Mouse (Mus musculus) lung, adult 18-20 months (tissue): Measurements from ENCODE around the gene Tcf7.

Experiments
- DNase-seq, 2 experiments: peaks; one replicate each; pipeline ENCODE4 v3.0.0; 2022; ENCODE audit warnings: mixed read lengths in 2 of 2

Tcf7 gene

DNA sequence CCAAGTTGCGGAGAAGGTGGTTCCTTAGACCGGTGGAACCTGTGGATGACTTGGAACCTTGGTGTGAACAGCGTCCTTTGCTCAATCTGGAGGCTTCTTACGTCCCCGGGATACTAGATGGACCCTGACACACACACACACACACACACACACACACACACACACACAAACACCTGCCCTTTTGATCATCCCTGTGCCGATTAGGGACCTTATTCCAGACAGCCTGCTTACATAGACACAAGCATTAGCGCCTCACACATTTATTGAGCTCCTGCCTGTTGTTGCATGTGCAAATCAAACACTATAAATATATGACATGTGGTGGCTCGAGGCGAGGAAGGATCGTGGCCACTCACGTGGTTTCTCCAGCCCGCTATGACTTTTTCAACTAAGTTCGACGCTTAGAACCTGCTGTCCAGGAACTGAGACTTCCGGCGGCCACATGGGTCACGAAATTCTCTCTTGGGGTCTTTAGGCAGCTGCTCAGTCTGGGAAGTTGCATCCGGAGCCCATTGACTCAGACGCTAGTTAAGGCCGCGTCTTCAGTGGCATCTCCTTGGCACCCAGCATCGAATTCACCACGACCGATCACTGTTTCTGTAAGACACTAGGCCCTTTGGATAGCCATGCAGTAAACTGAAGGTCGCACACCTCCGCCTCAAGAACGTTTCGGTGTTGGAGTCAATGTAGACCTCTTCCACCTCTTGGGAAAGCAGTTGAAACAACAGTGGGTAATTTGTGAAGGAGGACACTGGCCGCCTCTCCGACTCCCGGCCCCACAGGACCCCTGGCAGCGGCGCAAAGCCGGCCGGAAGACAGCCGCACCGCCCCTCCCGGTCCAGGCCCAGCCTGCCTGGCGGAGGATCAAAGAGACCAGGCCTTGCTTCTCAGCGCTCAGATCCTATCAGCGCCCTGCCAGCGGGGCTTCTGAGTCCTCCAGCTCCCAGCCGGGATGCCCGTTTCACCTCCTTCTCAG, 1.1 kb upstream of the Tcf7 start:
- peak; percentile 73 to 87 for DNase-seq

GRCm38 (mm10) chr11:52282420-52282773, 417 bp downstream of the Tcf7 start:
- no peak for DNase-seq

DNA sequence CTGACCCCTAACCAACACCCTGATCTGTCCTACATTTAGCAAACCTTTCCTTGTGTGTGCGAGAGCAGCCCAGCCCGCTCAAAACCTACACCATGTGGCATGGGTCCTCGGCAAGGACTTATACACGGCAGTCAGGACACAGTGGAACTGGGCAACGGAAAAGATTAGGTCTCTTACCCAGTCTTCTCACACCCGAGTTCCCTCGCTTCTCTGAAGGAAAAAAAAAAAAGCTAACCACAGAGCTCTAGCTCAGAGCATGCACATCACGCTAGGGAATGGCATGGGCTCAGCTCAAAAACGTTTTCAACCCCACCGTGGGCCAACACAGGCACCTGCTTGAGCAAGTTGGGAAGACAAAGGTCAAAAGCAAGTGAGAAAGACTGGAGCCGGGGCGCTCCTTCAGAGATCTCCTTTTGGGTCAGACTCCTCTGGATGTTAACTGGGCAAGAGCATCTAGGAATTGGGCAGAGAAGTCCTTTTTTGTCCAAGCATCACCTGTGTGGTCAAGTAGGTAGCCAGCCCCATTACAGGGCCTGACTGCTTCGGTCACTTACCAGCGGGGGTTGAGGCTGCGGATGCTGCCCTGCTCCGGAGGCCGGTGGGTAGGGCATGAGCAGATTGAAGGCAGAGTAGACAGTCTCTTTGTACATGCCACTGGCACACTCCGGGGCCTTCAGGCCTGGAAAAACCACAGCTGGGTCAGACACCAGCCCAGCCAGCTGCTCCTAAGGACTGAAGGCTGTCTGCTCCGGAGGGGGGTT, 1.1 kb downstream of the Tcf7 start:
- no peak for DNase-seq

- no peak for DNase-seq
Observed at GRCm38 (mm10) chr11:52280566-52281455, 2.0 kb downstream of the Tcf7 start.

DNA sequence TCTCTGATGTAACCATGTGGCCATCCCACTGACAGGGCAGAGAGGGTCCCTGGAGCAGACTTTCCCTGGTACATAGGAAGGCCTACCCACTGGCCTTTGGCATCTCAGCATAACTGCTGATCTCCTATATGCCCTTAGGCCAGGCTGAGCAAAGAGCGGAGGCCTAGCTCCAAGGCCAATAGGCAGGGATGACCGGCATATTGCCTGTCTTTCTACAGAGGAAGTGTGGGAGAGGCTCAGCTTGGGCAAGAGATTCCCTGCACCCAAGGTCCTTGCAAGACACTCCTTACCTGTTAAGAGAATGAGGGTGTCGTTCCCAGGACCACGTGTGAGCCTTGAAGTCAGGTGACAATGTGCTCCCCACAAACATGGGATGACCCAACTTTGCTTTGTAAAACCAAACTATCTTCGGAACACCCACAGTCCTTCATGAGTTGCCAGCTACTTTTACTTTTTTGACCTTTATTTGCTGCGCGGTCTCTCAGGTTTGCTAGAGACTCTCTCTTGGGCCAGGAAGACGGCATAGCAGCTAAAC, 3.1 kb downstream of the Tcf7 start:
- no peak for DNase-seq

DNA sequence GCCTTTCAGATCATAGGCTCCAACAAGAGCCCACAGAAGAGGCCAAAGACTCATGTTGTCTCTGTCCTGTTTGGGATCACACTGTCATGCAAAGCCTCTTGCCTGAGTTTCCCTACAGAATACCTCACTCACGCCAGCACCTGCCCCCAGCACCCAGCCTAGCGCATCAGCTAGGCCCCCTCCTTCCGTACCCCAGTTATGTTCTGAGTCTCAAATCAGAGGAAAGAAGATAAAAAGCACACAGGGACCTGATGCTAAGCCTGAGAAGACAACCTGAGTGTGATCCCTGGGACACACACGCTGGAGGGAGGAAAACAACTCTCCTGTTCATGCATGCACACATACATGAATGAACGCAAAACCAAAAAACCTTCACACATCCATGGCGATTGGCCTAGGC, 3.8 kb downstream of the Tcf7 start:
- DNase-seq = no peak

DNA sequence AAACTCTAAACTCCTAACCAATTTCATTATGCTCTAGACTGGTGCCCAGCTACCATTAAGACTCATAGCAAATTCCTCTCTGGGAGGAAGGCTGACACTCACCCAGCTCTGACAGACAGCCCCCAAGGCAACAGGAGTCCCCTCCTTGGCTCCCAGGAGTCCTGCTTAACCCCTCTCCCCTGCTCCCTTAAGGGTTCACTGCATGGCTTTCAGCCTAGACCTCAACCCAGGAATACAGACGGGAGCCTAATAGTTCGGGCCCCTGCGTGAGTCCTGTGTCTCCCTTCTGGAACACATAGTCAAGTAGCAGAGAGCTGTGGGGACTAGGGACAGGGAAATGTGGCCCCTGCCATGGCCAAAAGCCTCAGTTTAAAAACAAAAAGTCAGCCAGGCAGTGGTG, 4.7 kb downstream of the Tcf7 start:
- no peak for DNase-seq

DNA sequence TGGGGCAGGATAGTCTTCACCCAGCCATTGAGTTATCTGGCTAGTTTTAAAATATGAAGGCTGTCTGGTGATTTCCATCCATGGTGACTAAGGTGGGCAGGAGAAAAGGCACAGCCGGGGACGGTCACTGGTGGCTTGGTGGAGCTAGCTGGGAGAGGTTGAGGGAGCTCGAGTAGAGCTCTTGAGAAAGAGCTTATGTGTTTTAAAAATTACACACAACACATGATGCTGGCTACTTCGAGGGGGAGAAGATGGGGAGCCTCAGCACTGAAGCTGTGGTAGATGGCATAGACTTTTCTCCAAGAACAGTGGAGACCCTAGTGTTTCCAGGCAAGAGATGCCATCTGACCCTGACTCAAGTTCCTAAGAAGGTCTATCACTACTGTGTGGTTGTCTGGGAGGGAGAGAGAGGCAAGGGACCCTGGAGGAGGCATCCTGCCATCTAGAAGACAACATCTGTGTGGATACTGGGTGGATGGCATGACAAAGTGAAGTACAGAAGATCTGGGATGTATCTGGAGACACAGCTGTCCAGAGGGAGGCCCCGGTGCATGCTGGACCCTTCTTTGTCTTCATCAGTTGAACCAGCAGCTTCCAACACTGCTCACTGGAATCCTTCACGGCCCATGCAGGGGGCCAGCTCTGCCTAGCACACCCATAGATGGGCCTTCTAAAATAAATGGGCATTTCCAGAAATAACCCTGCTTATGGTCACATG, 5.2 kb downstream of the Tcf7 start:
- DNase-seq = no peak

DNA sequence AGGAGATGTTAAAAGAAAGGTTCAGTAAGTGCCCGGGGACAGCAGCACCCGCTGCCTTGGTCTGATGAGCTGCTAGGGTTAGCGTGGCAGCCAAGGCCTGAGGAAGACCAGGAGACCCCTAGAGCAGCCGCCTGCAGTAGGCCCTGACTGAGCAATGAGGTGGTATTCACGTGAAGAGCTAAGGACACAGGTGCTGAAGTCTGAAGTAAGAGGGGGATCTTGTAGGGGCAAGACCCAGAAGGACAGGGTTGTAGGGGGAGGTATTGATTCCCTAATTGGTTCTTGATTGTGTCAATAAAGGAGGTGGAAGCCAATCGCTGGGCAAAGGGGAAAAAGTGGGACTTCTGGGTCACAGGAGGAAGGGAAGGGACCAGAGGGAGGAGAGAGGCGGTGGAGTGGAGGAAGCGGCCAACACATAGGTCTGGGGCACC, 5.8 kb downstream of the Tcf7 start:
- no peak for DNase-seq

GRCm38 (mm10) chr11:52275774-52276555, 6.8 kb downstream of the Tcf7 start:
- DNase-seq = no peak

GRCm38 (mm10) chr11:52275366-52275765, 7.4 kb downstream of the Tcf7 start:
- DNase-seq = no peak

- peak in 1 of 2 experiments; percentile 34 for DNase-seq
Observed at GRCm38 (mm10) chr11:52274456-52275112, 8.2 kb downstream of the Tcf7 start.

DNA sequence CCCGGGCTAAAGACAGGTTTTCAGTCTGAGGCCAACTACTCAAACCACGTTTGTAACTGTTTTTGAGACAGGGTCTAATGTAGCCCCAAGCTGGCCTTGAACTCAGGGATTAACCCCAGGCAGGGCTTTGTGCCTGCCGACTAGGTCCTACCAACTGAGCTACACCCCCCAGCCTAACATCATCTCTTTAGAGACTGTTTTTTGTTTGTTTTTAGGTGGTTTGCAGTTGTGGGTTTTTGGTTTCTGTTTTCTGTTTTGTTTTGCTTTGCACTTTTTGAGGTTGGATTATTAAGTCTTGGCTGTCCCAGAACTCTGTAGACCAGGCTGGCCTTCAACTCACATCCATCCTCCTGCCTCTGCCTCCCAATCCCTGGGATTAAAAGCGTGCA, 8.9 kb downstream of the Tcf7 start:
- DNase-seq = no peak

GRCm38 (mm10) chr11:52273183-52273941, 9.5 kb downstream of the Tcf7 start:
- peak; percentile 77 to 81 for DNase-seq

- DNase-seq = no peak
Observed at GRCm38 (mm10) chr11:52272619-52273018, 10.2 kb downstream of the Tcf7 start.

GRCm38 (mm10) chr11:52271765-52272495, 10.9 kb downstream of the Tcf7 start:
- no peak for DNase-seq

- no peak for DNase-seq
Observed at GRCm38 (mm10) chr11:52269841-52270240, 13.0 kb downstream of the Tcf7 start.

DNA sequence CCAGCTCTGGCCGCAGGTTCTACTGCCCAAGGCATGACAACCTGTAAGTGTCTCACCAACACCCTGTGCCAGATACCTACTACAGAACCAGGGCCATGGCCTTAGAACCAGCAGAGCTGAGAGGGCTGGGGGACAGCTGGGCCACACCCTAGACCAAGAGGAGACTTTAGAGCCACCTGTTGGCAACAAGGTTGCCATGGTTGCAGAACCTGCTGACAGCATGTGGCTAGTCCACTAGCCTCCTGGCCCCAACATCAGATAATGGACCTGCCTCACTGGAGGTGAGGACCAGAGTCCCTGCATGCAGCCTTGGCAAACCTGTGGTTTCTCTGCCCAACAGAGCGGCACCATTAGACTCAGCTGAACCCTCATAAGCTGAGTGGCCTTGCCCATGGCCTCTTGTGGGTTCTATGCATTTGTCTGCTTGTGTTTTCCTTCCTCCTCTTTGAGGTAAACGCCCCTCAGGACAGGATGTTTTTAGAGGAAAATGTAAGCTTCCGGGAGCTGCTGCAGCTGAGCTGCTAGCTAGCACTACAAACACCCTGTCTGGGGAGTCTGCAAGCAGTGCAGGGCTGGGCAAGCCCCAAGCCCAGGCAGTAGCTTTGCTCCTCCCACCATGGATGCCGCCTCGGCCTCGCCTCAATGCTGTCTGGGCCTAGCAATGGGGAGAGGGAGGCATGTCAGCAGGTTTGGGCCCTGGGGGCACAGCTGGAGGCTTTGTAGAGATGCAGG, 14.5 kb downstream of the Tcf7 start:
- DNase-seq = peak in 1 of 2 experiments; percentile 65
